Mouse (Mus musculus): ENCODE results near the gene Btg4. TPM values are rescaled to one million over a fixed set of nuclear protein-coding genes. Genes with fewer than 3 reads are reported as not detected.

The Btg4 gene
- total RNA-seq, 2 experiments from 2014 or later: not detected

GRCm38 (mm10) chr9:51147294-51147693 lies 86.6 kb downstream of the Btg4 start:
- intact Hi-C loops (cut with DNase I): loop anchor here (5.0 to 10.0 kb wide), 2 partner anchors 132 to 355 kb away; no protein-coding TSS in a partner anchor
- no peak for DNase-seq (ENCODE audit: extremely low spot score in 1 of 2, low spot score in 2 of 2)

- peak; percentile 75 to 77 for DNase-seq (ENCODE audit: extremely low spot score in 1 of 2, low spot score in 2 of 2)
- intact Hi-C loops (cut with DNase I): loop anchor here (2.0 kb wide), 1 partner anchor 303 kb away; no protein-coding TSS in a partner anchor
These were observed 91.5 kb downstream of the Btg4 start for GRCm38 (mm10) chr9:51152079-51152752.

- DNase-seq (ENCODE audit: extremely low spot score in 1 of 2, low spot score in 2 of 2): peak; percentile 82 to 84
- intact Hi-C loops (cut with DNase I): loop anchor here (2.0 to 10.0 kb wide), 3 partner anchors 131 to 773 kb away; partner anchors contain the start of gene Arhgap20
These were observed 101.2 kb downstream of the Btg4 start for GRCm38 (mm10) chr9:51161771-51162388.

- intact Hi-C loops (cut with DNase I): loop anchor here (2.0 to 10.0 kb wide), 3 partner anchors 129 to 771 kb away; partner anchors contain the start of gene Arhgap20
- no peak for DNase-seq (ENCODE audit: extremely low spot score in 1 of 2, low spot score in 2 of 2)
These were observed 103.3 kb downstream of the Btg4 start for GRCm38 (mm10) chr9:51163989-51164388.

DNA sequence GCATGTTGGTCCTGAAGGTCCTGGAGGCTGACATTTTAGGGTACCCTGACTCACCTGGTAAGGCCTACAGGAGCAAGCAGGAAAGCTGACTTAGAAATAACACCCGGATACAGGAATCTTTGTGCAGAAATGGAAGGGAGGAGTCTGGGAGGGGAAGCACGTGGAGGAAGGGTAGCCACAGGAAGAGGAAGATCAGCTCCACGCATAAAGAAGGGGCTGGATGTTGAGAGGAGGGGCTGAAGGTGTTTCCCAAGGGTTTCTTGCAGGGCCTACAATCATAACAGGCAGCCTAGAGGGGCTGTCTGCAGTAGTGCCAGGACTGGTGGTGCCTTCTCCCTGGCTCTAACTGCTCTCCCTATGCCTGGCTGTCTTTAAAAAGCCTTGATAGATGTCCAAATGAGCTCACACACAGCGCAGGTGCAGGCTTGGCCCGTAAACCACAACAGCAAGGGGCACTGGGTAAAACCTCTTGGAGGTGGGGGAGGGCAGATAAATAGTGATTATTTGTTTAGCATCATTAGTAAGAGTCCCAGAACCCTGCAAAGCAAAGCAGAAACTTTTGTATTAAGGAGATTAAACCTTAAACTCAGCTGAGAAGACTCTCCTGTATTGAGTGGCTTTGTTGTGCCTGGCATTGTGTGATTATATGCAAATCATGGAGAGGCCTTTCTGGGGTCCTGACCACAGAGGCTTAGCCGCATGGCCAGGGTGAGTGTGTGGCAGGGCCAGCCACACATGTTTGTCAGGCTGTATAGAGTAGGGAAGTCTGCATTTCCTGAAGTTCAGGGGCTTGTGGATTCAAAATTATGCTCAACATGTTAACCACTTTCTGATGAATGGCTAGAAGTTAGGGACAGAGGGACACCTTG lies 104.8 kb downstream of the Btg4 start, which contains the start of gene Gm32742:
Gene Gm32742 (minus strand): TSS at position 206 of the 869 bp plus-strand sequence.
- intact Hi-C loops (cut with DNase I): loop anchor here (10.0 kb wide), 2 partner anchors 599 to 769 kb away; partner anchors contain the start of gene Arhgap20
- no peak for DNase-seq (ENCODE audit: extremely low spot score in 1 of 2, low spot score in 2 of 2)

GRCm38 (mm10) chr9:51167954-51168353 lies 107.3 kb downstream of the Btg4 start:
- intact Hi-C loops (cut with DNase I): loop anchor here (10.0 kb wide), 2 partner anchors 597 to 767 kb away; partner anchors contain the start of gene Arhgap20
- no peak for DNase-seq (ENCODE audit: extremely low spot score in 1 of 2, low spot score in 2 of 2)

DNA sequence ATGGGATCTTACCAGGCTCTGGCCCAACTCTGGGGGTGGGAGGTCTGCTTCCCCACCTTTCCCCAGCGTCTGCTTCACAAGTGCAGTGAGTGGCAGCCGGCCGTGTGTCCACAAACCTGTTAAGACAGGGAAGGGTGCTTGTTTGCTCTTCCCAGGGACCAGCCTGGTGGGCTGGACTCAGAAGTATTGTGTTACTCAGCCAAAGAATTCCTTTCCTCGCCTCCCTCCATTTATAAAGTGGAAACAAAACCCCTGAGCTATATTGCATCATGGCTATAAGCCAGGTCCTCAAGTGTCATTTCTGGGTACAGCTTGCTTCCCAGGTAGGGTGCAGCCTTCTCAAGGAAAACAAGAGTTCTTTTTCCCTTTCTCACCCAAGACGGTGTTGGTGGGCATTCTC lies 108.0 kb downstream of the Btg4 start:
- intact Hi-C loops (cut with DNase I): loop anchor here (10.0 kb wide), 2 partner anchors 596 to 766 kb away; partner anchors contain the start of gene Arhgap20
- no peak for DNase-seq (ENCODE audit: extremely low spot score in 1 of 2, low spot score in 2 of 2)

GRCm38 (mm10) chr9:51169133-51169532 lies 108.4 kb downstream of the Btg4 start:
- DNase-seq (ENCODE audit: extremely low spot score in 1 of 2, low spot score in 2 of 2): no peak
- intact Hi-C loops (cut with DNase I): loop anchor here (10.0 kb wide), 2 partner anchors 596 to 766 kb away; partner anchors contain the start of gene Arhgap20

Small RNAs within 50 kb of the gene (microRNA-seq; reads per million reads assigned to microRNA genes)
- 2.0 reads per million for gene Mir34b
- gene Mir34c: 112 reads per million, percentile 57 among the genes with 10 or more reads in this experiment

Other genes with a start within 250 kb of the Btg4 start
- 10 to 100 TPM; 21.1 to 23.2 TPM for gene Ppp2r1b, start 215.6 kb upstream of the Btg4 start, total RNA-seq (2021)
- 10 to 100 TPM; 48.8 to 49.8 TPM for gene Sik2, start 51.8 kb upstream of the Btg4 start, total RNA-seq (2021)
- 10 to 100 TPM; 18.4 to 20.3 TPM for gene Layn, start 16.2 kb downstream of the Btg4 start, total RNA-seq (2021)
- gene 4833427G06Rik, start 41.2 kb downstream of the Btg4 start, total RNA-seq (2021): under 1 TPM in 1 of 2 experiments, not detected in 1; 0.49 TPM
- gene Gm32742, start 104.6 kb downstream of the Btg4 start, total RNA-seq (2021): not detected
- not detected for gene Pou2af1, start 152.8 kb downstream of the Btg4 start, total RNA-seq (2021)
- 1 to 10 TPM; 1.0 to 1.3 TPM for gene Colca2, start 217.7 kb downstream of the Btg4 start, total RNA-seq (2021)

All from left cerebral cortex, postnatal 10 days (tissue).